20 mouse cellular contexts compared by ENCODE assay signal in the genomic region with DNA sequence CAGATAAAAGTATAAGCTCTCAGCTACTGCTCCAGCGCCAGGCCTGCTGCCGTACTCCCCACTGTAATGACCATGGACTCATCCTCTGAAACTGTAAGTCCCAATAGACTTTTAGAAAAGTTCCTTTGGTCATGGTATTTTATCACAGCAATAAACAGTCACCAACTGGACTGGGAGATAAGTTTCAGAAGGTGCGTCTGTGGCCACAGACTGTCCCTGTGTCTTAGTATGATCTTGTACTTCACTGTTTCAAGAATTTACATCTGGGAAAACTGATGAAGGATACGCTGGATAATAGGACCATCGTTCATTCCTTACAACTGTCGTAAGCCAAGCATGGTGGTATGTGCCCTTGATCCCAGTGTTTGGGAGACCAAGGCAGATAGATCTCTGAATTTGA. TPM values are rescaled to one million over a fixed set of nuclear protein-coding genes. Genes with fewer than 3 reads are reported as not detected.
"Had no signal": no experiment of that assay in that cellular context is flagged by ENCODE, and none has a peak within 500 bp of the region (broad histone marks: within the 10 kb centered on the region; RNA-seq: fewer than 3 reads in every experiment).

No protein-coding gene starts in this region.

- H3K27ac ChIP-seq: midbrain, embryonic 10.5 days; midbrain, embryonic 12.5 days; neural tube, embryonic 13.5 days; neural tube, embryonic 15.5 days had no signal

- H3K36me3 ChIP-seq: midbrain, embryonic 10.5 days; midbrain, embryonic 12.5 days; neural tube, embryonic 13.5 days; neural tube, embryonic 15.5 days had no signal

- H3K9me3 ChIP-seq: midbrain, embryonic 10.5 days; midbrain, embryonic 12.5 days; neural tube, embryonic 13.5 days; neural tube, embryonic 15.5 days had no signal

- DNase-seq: lung, embryonic 14.5 days; lung, postnatal 10 days; lung, postnatal 4 days; midbrain, embryonic 14.5 days; retina, postnatal 1 day; right cerebral cortex, adult 18-20 months; right cerebral cortex, postnatal 25 days; right cerebral cortex, postnatal 4 days; spleen, adult 18-20 months; thymus, adult 18-20 months; thymus, postnatal 14 days; thymus, postnatal 36 days had no signal

- H3K9ac ChIP-seq: lung, embryonic 14.5 days; midbrain, embryonic 12.5 days; neural tube, embryonic 13.5 days; neural tube, embryonic 15.5 days had no signal

- H3K4me3 ChIP-seq: midbrain, embryonic 10.5 days; midbrain, embryonic 12.5 days; myocyte; neural tube, embryonic 13.5 days; neural tube, embryonic 15.5 days had no signal

- ATAC-seq: midbrain, embryonic 16.5 days had no signal

- H3K4me2 ChIP-seq: lung, embryonic 14.5 days; midbrain, embryonic 12.5 days; neural tube, embryonic 13.5 days; neural tube, embryonic 15.5 days had no signal

RNA-seq across cellular contexts. Expression of gene Srms, which starts 3.1 kb away (rescaled TPM):
- polyA plus RNA-seq: myocyte; stomach, embryonic 14.5 days had no signal

RNA-seq across cellular contexts. Expression of gene Fndc11, which starts 3.8 kb away (rescaled TPM):
- polyA plus RNA-seq: myocyte; neural tube, embryonic 11.5 days; neural tube, embryonic 13.5 days had no signal

RNA-seq across cellular contexts. Expression of gene Ptk6, which starts 13.4 kb away (rescaled TPM):
- polyA plus RNA-seq: lung, embryonic 14.5 days; midbrain, embryonic 10.5 days; midbrain, embryonic 12.5 days; midbrain, embryonic 14.5 days; midbrain, embryonic 16.5 days; neural tube, embryonic 11.5 days; neural tube, embryonic 13.5 days; neural tube, embryonic 15.5 days; stomach, embryonic 14.5 days had no signal
